8 mouse cellular contexts compared by ENCODE assay signal in genomic region chr2:25318971-25319773, GRCm38 (mm10). TPM values are rescaled to one million over a fixed set of nuclear protein-coding genes. Genes with fewer than 3 reads are reported as not detected.
DNase-seq lines count a peak whose midpoint lies in the region; ATAC-seq and TF ChIP-seq lines count a peak whose summit lies in the region.

Grin1 (minus strand) TSS chr2:25319187.

- H3K36me3 ChIP-seq in ES-E14 (ENCODE audit: control insufficient read depth, insufficient read depth, low read length, poor library complexity, severe bottlenecking) = no peaks in the 10 kb centered on the region
- no peaks in the 10 kb centered on the region for H3K36me3 ChIP-seq in forebrain, embryonic 13.5 days (ENCODE audit: poor library complexity, severe bottlenecking)
- H3K36me3 ChIP-seq in hindbrain, embryonic 12.5 days = no peaks in the 10 kb centered on the region
- H3K36me3 ChIP-seq in lung, postnatal 0 days (ENCODE audit: insufficient read depth, low read length) = no peaks in the 10 kb centered on the region

- in situ Hi-C loops in ES-E14 (cut with MboI; ENCODE audit: low sequenced_read_pairs in 2 of 2, unreplicated experiment in 2 of 2) = no loop called here

- TF ChIP-seq EP300 in lung, postnatal 0 days (IDR thresholded peaks at IDR 0.05) = no peak

- peak; percentile 86 for ATAC-seq in forebrain, embryonic 13.5 days
- peak; percentile 88 for ATAC-seq in hindbrain, embryonic 12.5 days (ENCODE audit: low FRiP score)
- peak; percentile 55 for ATAC-seq in lung, postnatal 0 days

- H3K4me3 ChIP-seq in ES-E14 (ENCODE audit: insufficient read depth in 1 of 2, low read depth in 1 of 2, low read length in 2 of 2, poor library complexity in 1 of 2, severe bottlenecking in 1 of 2) = peak within 1 kb of the TSS; percentile 64 to 76
- peak within 1 kb of the TSS; percentile 43 for H3K4me3 ChIP-seq in forebrain, embryonic 13.5 days
- peak within 1 kb of the TSS; percentile 44 for H3K4me3 ChIP-seq in hindbrain, embryonic 12.5 days
- no peak within 1 kb of the TSS for H3K4me3 ChIP-seq in lung, postnatal 0 days (ENCODE audit: low read depth, low read length)

- H3K9ac ChIP-seq in ES-E14 (ENCODE audit: insufficient read depth, low read depth, low read length, poor library complexity, severe bottlenecking) = no peak within 1 kb of the TSS
- peak within 1 kb of the TSS; percentile 58 for H3K9ac ChIP-seq in forebrain, embryonic 13.5 days
- peak within 1 kb of the TSS; percentile 53 for H3K9ac ChIP-seq in hindbrain, embryonic 12.5 days
- H3K9ac ChIP-seq in lung, postnatal 0 days (replicated peaks; ENCODE audit: low read depth) = no peak within 1 kb of the TSS

- H3K9me3 ChIP-seq in ES-E14 (ENCODE audit: control insufficient read depth, insufficient read depth, low read depth, low read length) = no peaks in the 10 kb centered on the region
- H3K9me3 ChIP-seq in forebrain, embryonic 13.5 days (replicated peaks) = no peaks in the 10 kb centered on the region
- H3K9me3 ChIP-seq in hindbrain, embryonic 12.5 days (replicated peaks) = no peaks in the 10 kb centered on the region
- H3K9me3 ChIP-seq in lung, postnatal 0 days (ENCODE audit: low read length) = no peaks in the 10 kb centered on the region

- 10% methylated on average over 58 of the region's 58 CpGs for WGBS in forebrain, embryonic 13.5 days
- whole genome bisulfite sequencing in hindbrain, embryonic 12.5 days = 10% methylated on average over 58 of the region's 58 CpGs
- WGBS in lung, postnatal 0 days = 11% methylated on average over 58 of the region's 58 CpGs

- no peak within 1 kb of the TSS for H3K27ac ChIP-seq in ES-E14 (ENCODE audit: insufficient read depth, low read depth, low read length, poor library complexity, severe bottlenecking)
- H3K27ac ChIP-seq in forebrain, embryonic 13.5 days = no peak within 1 kb of the TSS
- H3K27ac ChIP-seq in hindbrain, embryonic 12.5 days = peak within 1 kb of the TSS; percentile 45; the same call in 1 of the 2 replicates
- no peak within 1 kb of the TSS for H3K27ac ChIP-seq in lung, postnatal 0 days (ENCODE audit: low read length)

- H3K4me2 ChIP-seq in forebrain, embryonic 13.5 days = peak within 1 kb of the TSS; percentile 60
- peak within 1 kb of the TSS; percentile 70 for H3K4me2 ChIP-seq in hindbrain, embryonic 12.5 days (replicated peaks)
- peak within 1 kb of the TSS; percentile 33 for H3K4me2 ChIP-seq in lung, postnatal 0 days (replicated peaks; ENCODE audit: low read depth, low read length)

- no peak for TF ChIP-seq CTCF in lung, postnatal 0 days (IDR thresholded peaks at IDR 0.05)

- DNase-seq in ES-E14 (ENCODE audit: low read depth, low spot score) = peak; percentile 59
- DNase-seq in c-Kit-positive CD71-negative TER-119-negative erythroid progenitor cells, embryonic 14.5 days (ENCODE audit: low read depth) = peak; percentile 71
- peak; percentile 76 to 81 for DNase-seq in layer of hippocampus, postnatal 25 days (ENCODE audit: extremely low spot score in 1 of 2, low spot score in 1 of 2)
- DNase-seq in lung, postnatal 0 days (ENCODE audit: low spot score) = peak; percentile 59
- peak; percentile 63 for DNase-seq in ovary, postnatal 14 days (ENCODE audit: low spot score)
- peak; percentile 74 for DNase-seq in thymus, postnatal 14 days

- H3K27me3 ChIP-seq in forebrain, embryonic 13.5 days = peaks cover 81% of the 10 kb centered on the region
- H3K27me3 ChIP-seq in hindbrain, embryonic 12.5 days = peaks cover 76% of the 10 kb centered on the region
- H3K27me3 ChIP-seq in lung, postnatal 0 days (replicated peaks; ENCODE audit: insufficient read depth, low read length) = peaks cover 8% of the 10 kb centered on the region

- H3K4me1 ChIP-seq in ES-E14 (ENCODE audit: control insufficient read depth in 2 of 2, insufficient read depth in 2 of 2, low read length in 2 of 2, poor library complexity in 1 of 2) = peaks cover 3 to 4% of the 10 kb centered on the region in 2 experiments; a peak in 3 of 4 replicates
- H3K4me1 ChIP-seq in forebrain, embryonic 13.5 days = peaks cover 3% of the 10 kb centered on the region; the same call in 1 of the 2 replicates
- H3K4me1 ChIP-seq in hindbrain, embryonic 12.5 days = peaks cover 9% of the 10 kb centered on the region; the same call in 1 of the 2 replicates
- H3K4me1 ChIP-seq in lung, postnatal 0 days (ENCODE audit: insufficient read depth, low read depth, low read length) = no peaks in the 10 kb centered on the region

TF ChIP-seq in ES-E14, 5 proteins besides CTCF, POLR2A, EP300 and RAD21:
- 0 out of 2 replicates have a peak, but pooled peaks have one; percentile 17 for TF ChIP-seq MAFK (IDR thresholded peaks at IDR 0.05; ENCODE audit: insufficient read depth, low read depth, low read length)
- TF ChIP-seq ZNF384 (IDR thresholded peaks at IDR 0.05; ENCODE audit: low read depth, low read length) = no peak
- TF ChIP-seq ZC3H11A (IDR thresholded peaks at IDR 0.05; ENCODE audit: borderline replicate concordance, low read depth, low read length) = no peak

RNA-seq across cellular contexts. Expression of gene Grin1, which starts in this region (rescaled TPM):
- total RNA-seq in ES-E14 (2012; rRNA removed) = 2.5 and 8.3 TPM in 2 replicates
- polyA plus RNA-seq in forebrain, embryonic 13.5 days (2015; fragmentation: Nextera tagmentation; extraction: Ambion mirVana) = 5.6 and 7.9 TPM in 2 replicates
- polyA plus RNA-seq in hindbrain, embryonic 12.5 days (2016; fragmentation: Nextera tagmentation; extraction: Ambion mirVana) = 6.3 and 6.9 TPM in 2 replicates
- 100 to 1,000 TPM; 405 to 487 TPM for total RNA-seq in layer of hippocampus, postnatal 25 days (2021)
- 0.30 and 0.36 TPM in 2 replicates for polyA plus RNA-seq in lung, postnatal 0 days (2015; fragmentation: Nextera tagmentation; extraction: Ambion mirVana)

Comparison
In these comparisons a context has a peak if more than half of its experiments do, and no peak if none do; other contexts are left out.
1. RNA of gene Grin1 (total RNA-seq): 405 to 487 TPM in layer of hippocampus, postnatal 25 days; 2.5 to 8.3 TPM in ES-E14; every median in the first group is over 10 times any median in the second.
2. Peak in DNase-seq, ATAC-seq and H3K4me2 ChIP-seq in lung, postnatal 0 days; RNA of the gene not detected or under 1 TPM.
3. H3K9ac ChIP-seq: peak in forebrain, embryonic 13.5 days (single experiment) and hindbrain, embryonic 12.5 days (single experiment); none in ES-E14 (single experiment) and lung, postnatal 0 days (single experiment).
4. Peak in every context shown above with its lines, with median percentiles within 50 percentile points of each other: DNase-seq, ATAC-seq and H3K4me2 ChIP-seq.